Mouse (Mus musculus) CD4-positive, CD25-positive, alpha-beta regulatory T cell, adult 4 months (primary cell): ENCODE data around the gene Elp5. TPM values are rescaled to one million over a fixed set of nuclear protein-coding genes. Genes with fewer than 3 reads are reported as not detected.
A peak's percentile ranks its signal among the peaks of the same experiment; 100 is the strongest.
"Not testable (repeated sequence)": the region's sequence is repeated elsewhere in the genome, so short reads cannot be mapped to it uniquely, and the experiment has no call there.

ENCODE experiments used
- ATAC-seq: one replicate; pipeline ENCODE4 v1.8.0; 2017
- polyA plus RNA-seq, 2 experiments: library from polyadenylated mRNA; unstranded; fragments of 100-300 nt; shearing (Covaris generic); gene quantifications; one replicate each; pipeline ENCODE4 v1.2.1; 2017

Elp5 gene
- polyA plus RNA-seq, 2 experiments from 2014 or later = 69.7 to 79.3 TPM

DNA sequence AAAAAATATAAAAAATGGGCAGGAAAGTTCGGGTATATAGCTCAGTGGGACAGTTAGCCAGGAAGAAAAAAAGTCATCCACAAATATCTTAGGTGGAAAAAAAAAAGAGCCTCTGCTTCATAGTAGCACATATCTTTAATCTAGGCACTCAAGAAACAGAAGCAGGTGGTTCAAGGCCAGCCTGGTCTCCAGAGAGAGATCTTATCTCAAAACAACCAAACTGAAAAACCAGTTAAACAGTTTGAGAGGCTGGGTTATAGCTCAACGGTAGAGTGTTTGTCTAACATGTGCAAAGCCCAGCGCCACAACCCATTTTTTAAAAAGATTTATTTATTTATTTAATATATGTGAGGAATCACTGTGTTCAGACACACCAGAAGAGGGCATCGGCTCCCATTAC is 49.3 kb downstream of the Elp5 start:
- ATAC-seq = no peak

DNA sequence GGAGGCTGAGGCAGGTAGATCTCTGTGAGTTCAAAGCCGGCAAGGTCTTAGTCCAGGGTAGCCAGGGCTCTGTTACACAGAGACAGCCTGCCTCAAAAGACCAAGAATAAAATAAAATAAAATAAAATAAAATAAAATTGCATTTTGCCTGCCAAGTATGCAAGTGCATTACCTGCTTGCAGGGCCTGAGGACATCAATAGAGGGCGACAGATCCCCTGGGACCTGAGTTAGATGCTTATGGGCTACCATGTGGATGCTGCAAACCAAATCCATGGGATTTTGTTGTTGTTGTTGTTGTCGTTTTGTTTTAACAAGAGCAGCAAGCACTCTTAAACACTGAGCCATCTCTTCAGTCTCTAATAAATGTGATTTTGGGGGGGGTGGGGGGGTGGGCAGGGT is 50.1 kb downstream of the Elp5 start:
- ATAC-seq = no peak

DNA sequence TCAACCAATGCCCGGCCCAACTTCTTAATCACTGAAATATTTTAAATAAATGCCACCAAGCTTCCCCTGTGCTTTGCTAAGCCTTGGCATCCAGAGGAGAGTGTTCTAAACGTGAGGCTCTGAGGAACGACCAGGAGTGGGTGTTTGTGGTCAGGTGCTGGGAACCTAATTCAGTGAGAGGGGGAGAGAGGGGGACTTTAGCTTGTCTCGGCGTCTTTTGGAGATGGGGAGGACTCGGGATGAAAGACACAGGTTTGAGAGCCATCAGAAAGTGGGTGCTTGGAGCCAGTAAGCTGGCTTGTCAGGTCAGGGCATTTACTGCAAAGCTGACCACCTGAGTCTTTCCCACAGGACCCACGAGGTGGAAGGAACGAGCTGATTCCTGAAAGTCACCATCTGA is 50.5 kb downstream of the Elp5 start:
- ATAC-seq = no peak

DNA sequence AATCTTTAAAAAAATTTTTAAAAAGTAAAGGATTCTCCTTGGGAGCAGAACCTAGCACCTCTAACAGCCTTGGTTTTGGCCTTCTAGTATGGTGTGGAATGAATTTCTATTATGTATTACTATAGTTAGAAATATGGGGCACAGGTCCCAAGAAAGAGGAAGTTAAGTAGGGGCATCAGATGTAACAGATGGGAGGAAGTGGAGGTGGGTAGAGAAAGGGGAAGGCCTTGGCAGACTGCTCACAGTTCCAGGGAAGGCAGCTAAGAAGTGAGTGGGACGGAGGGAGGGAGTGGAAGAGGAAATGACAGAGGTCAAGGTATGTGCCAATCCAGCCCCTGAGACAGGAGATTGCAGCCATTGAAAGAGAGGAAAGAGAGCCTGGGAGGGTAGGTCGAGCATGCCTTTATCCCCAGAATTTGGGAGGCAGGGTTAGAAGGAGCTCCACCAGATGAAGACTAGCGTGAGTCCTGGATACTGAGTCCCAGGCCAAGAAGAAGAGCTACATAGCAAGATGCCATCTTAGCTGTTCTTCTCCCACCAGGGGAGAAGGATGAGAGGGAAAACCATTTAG is 51.3 kb downstream of the Elp5 start:
- no peak for ATAC-seq

DNA sequence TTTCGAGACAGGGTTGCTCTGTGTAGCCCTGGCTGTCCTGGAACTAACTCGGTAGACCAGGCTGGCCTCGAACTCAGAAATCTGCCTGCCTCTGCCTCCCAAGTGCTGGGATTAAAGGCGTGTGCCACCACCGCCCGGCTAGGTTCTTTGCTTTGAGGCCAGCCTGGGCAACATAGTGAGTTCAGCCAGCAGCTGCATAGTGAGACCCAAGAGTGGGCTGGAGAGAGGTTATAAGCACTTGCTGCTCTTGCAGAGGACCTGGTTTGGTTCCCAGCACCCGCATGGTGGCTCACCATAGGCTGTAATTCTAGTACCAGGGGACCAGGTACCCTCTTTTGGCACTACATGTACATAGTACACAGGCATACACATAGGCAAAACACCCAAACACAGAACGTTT is 52.1 kb downstream of the Elp5 start:
- ATAC-seq = not testable (repeated sequence)

DNA sequence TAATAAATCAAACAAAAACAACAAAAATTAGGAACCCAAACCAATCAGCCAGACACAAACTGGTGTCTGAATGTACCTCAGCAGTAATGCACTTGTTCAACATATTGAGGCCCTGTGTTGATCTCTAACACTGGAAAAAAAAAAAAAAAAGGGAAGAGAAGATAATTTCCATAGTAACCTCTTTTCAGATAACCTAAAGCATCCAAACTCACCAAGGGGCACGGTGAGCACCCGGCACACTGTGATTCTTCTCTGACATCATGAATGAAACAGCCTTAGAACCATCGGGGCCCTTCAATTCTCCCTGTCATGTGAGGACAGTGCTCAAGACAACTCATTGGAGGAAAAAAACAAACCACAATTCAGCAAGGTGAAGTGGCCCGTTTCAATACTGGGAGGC is 52.6 kb downstream of the Elp5 start:
- no peak for ATAC-seq

DNA sequence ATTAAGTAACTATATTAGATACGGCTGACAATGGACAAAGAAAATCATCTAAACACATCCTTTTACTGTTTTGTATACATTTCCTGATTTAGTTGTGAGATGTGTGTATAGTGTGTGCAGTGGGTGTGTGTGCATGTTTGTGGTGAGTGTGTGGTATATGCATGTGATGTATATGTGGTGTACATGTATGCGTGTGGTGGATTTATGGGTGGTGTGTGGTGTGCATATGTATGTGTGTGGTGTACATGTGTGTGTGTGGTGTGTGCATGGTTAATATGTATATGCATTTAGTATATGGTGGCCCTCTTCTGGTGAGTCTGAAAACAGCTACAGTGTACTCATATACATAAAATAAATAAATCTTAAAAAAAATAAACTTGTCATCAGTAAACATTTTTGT is 54.8 kb downstream of the Elp5 start:
- no peak for ATAC-seq

DNA sequence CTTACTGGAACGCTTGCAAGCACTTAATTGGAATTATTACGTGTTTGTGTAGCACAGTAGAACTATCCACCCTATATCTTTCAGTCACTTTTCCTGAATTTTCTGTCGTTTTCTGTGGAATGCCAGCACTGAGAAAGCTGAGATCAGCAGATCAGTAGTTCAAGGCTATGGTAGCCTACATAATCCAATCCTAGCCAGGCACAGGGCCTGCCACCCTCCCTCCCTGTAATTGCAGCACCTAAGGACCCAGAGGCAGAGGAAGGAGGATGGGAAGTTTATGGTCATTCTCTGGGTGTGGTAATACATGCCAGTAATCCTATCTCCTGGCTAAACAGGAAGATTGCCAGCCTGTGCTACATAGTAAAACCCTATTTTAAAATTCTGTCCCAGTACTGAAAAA is 59.5 kb downstream of the Elp5 start:
- no peak for ATAC-seq

DNA sequence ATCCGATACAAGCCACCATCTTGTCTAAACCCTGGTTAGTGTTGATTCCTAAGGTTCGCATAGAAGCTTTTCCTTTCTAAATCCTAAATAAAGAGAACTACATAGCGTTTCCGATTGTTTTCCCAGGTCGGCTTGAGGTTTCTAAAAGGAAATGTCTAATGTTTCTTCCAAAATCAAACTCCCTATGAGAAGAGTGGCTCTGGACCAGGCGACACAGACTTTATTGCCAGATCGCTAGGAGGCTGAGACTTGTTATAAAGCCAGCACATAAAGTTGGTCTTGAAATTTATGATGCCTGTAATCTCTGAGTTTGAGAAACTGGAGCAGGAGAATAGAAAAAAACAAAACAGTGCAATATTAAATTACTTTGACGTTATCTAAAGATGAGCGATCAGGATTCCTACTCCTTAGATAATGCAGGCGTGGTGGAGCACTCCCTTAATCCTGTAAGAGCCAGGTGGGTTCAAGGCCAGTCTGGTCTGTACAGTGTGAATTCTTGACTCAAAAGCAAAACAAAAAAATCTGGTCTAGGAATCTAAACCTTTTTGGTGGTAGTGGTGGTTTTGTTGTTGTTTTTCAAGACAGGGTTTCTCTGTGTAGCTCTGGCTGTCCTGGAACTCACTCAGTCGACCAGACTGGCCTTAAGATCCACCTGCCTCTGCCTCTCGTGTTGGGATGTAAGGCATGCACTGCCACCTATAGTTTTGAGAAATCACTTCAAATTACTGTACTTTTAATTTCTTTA is 60.1 kb downstream of the Elp5 start:
- no peak for ATAC-seq

DNA sequence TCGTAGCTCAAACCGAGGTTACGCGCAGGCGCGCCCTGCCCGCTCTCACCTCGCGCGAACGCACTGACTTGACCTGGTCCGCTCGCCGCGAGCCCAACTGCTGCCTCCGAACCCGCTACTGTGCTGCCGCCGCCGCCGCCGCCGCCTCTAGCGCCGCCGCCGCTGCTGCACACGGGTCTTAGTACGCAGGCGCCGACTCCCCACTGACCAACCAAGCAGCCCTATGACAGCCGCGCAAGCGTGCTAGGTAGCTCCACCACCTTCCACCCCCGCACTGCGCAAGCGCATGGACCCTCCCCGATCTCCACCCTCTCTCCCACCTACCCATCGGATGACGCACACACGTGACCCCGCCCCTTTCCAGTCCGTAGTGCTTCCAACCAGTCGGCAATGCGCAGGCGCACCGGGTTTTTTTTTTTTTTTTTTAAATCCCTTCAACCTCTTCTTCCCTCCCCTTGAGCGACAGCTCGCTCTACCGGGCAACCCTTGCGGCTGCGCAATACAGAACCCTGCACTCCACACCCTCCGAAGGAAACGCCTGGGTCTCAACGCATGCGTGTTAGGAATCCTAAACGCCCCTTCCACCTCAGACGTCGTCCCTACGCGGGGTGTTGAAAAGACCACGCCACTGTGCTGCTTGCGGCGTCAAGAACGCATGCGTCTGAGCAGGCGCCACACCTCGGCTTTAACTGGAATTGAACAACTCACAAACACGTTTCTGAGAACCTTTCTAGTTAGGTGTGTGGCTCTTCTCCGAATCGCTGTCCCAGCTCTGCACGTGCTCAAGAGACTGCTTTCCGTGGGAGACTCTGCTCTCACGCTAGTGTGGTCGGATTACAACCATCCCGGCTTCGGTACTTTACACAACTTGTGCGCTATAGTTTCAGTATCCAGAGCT is 61.0 kb downstream of the Elp5 start, which contains the start of gene Eif5a:
Gene Eif5a, minus strand, starts transcription at position 845 of the 898 bp plus-strand sequence.
- peak; percentile 79 for ATAC-seq

DNA sequence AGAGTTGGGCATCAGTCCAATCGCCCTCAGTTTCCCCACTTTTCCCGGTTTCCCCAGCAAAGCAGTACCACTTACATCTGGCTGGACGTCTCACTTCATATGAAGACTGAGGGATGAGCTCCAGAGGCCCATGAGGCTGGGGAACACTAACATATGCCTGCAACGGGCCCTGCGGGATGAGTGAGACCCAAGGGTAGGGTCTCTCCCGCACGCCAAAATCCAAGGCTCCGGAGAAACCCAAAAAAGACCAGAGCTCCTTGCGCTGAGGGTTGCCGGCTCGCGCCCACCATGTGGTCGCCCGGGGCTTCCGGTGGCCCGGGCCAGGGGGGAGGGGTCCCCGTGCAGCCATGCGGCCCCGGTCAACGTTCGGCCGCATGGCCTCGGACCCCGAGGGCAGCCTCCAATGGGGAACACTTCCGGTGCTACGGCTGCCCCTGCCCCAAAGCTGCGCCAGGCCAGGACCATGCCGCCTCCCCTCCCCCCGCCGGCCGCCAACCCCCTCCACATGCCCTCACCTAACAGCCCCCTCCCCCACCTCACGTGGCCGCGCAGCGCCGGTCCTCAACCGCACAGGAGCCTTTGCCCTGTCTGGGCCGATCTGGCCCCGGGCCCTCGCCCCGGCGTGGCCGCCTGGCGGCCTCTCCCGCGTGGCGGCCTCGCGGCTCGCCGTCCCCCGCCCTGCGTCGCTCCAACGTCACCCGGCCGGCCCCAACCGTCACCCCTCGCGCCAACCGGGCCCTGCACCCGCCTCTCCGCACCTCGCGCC is 61.9 kb downstream of the Elp5 start:
- ATAC-seq = no peak

DNA sequence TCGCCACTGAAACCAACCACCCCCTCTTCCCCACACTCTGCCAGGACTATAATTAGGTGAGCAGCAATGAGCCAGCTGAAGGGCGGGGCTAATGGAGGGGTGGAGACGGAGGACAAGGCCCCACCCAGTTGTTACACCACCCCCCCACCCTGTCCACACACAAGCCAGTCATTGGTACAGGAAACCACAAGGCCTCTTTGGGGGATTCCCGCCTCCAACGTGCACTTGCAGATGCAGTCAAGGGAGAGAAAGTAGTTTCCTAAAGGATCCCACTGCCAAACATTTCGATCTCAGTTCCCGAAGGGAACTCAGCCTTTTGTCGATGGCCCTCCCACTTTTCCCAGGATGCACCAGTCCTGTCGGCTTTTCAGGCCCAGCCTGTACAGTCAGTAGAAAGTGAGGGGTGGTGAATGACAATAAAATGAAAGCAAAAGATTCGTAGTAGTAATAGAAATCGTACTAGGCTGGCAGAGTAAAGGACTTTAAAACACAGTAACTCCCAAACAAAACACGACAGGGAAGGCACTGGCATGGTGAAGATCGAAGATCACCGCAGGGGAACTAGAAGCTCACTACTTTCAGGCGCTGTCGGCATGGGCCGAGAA is 62.6 kb downstream of the Elp5 start:
- ATAC-seq = peak; percentile 48

DNA sequence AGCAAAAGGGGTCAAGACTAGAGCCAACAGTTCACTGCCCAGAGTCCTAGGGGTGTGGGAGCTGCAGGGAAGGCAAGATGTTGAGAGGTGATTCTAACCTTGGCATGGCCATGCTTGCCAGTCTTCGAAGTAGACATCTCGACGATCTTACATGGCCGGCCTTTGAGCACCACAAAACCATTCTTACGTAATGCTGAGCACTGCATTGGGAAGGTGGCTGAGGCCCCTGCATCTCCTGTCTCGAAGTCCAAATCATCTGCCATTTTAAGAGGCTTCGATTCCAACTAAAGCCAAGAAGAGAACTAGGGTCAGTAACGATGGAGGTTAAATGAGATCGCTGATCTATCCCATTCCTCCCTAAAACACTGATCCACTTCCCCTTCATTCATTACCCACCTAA is 63.3 kb downstream of the Elp5 start:
- ATAC-seq = no peak

Other genes with a start within 250 kb of the Elp5 start
- 10 to 100 TPM; 25.6 to 36.0 TPM for gene Polr2a, start 223.9 kb downstream of the Elp5 start, polyA plus RNA-seq
- gene Slc35g3, start 220.5 kb downstream of the Elp5 start, polyA plus RNA-seq = not detected
- gene Zbtb4, start 216.6 kb downstream of the Elp5 start, polyA plus RNA-seq = 10 to 100 TPM; 11.2 to 11.8 TPM
- 1 to 10 TPM; 2.9 to 4.5 TPM for gene Chrnb1, start 186.6 kb downstream of the Elp5 start, polyA plus RNA-seq
- gene Fgf11, start 180.7 kb downstream of the Elp5 start, polyA plus RNA-seq = not detected
- not detected for gene Tmem102, start 176.9 kb downstream of the Elp5 start, polyA plus RNA-seq
- gene Gm39566, start 167.2 kb downstream of the Elp5 start, polyA plus RNA-seq = not detected
- gene Spem2, start 164.1 kb downstream of the Elp5 start, polyA plus RNA-seq = not detected
- under 1 TPM in 1 of 2 experiments, not detected in 1; 0.42 TPM for gene Spem1, start 160.3 kb downstream of the Elp5 start, polyA plus RNA-seq
- 1 to 10 TPM; 1.1 to 1.2 TPM for gene Nlgn2, start 144.7 kb downstream of the Elp5 start, polyA plus RNA-seq
- 100 to 1,000 TPM in 1 of 2 experiments, 10 to 100 TPM in 1; 93.2 to 114 TPM for gene Tmem256, start 144.0 kb downstream of the Elp5 start, polyA plus RNA-seq
- gene Plscr3, start 136.1 kb downstream of the Elp5 start, polyA plus RNA-seq = 10 to 100 TPM; 22.4 to 33.5 TPM
- not detected for gene Tnk1, start 123.8 kb downstream of the Elp5 start, polyA plus RNA-seq
- not detected for gene Tmem95, start 104.5 kb downstream of the Elp5 start, polyA plus RNA-seq
- 1 to 10 TPM in 1 of 2 experiments, not detected in 1; 1.1 TPM for gene Kctd11, start 101.1 kb downstream of the Elp5 start, polyA plus RNA-seq
- gene Acap1, start 87.0 kb downstream of the Elp5 start, polyA plus RNA-seq = 100 to 1,000 TPM; 256 to 383 TPM
- gene 2810408A11Rik, start 81.5 kb downstream of the Elp5 start, polyA plus RNA-seq = 1 to 10 TPM; 1.6 to 2.0 TPM
- gene Neurl4, start 81.4 kb downstream of the Elp5 start, polyA plus RNA-seq = 1 to 10 TPM; 8.3 to 9.1 TPM
- gene Gps2, start 68.6 kb downstream of the Elp5 start, polyA plus RNA-seq = 100 to 1,000 TPM; 120 to 134 TPM
- 1,000 to 10,000 TPM; 1,067 to 1,377 TPM for gene Eif5a, start 60.6 kb downstream of the Elp5 start, polyA plus RNA-seq
- not detected for gene Ybx2, start 46.7 kb downstream of the Elp5 start, polyA plus RNA-seq
- not detected for gene Slc2a4, start 34.3 kb downstream of the Elp5 start, polyA plus RNA-seq
- gene Cldn7, start 17.7 kb downstream of the Elp5 start, polyA plus RNA-seq = not detected
- gene Ctdnep1, start 1.4 kb downstream of the Elp5 start, polyA plus RNA-seq = 10 to 100 TPM; 21.1 to 25.4 TPM
- gene Gabarap, start 8.6 kb upstream of the Elp5 start, polyA plus RNA-seq = 100 to 1,000 TPM; 282 to 355 TPM
- gene Phf23, start 13.3 kb upstream of the Elp5 start, polyA plus RNA-seq = 10 to 100 TPM; 41.3 to 43.5 TPM
- gene Dvl2, start 18.1 kb upstream of the Elp5 start, polyA plus RNA-seq = 1 to 10 TPM; 4.0 to 4.6 TPM
- gene Acadvl, start 32.9 kb upstream of the Elp5 start, polyA plus RNA-seq = 100 to 1,000 TPM; 124 to 181 TPM
- gene Dlg4, start 34.4 kb upstream of the Elp5 start, polyA plus RNA-seq = 10 to 100 TPM in 1 of 2 experiments, 1 to 10 TPM in 1; 9.4 to 17.1 TPM
- not detected for gene Asgr1, start 71.6 kb upstream of the Elp5 start, polyA plus RNA-seq
- not detected for gene Asgr2, start 110.1 kb upstream of the Elp5 start, polyA plus RNA-seq
- gene Mgl2, start 147.8 kb upstream of the Elp5 start, polyA plus RNA-seq = not detected
- not detected for gene Clec10a, start 173.7 kb upstream of the Elp5 start, polyA plus RNA-seq
- not detected for gene Slc16a11, start 230.2 kb upstream of the Elp5 start, polyA plus RNA-seq
- 1 to 10 TPM; 2.7 to 3.9 TPM for gene Slc16a13, start 238.5 kb upstream of the Elp5 start, polyA plus RNA-seq
- under 1 TPM; 0.31 to 0.56 TPM for gene Bcl6b, start 247.3 kb upstream of the Elp5 start, polyA plus RNA-seq